Mouse (Mus musculus) lung, postnatal 0 days (tissue): Measurements from ENCODE around the gene Fam178b. TPM values are rescaled to one million over a fixed set of nuclear protein-coding genes. Genes with fewer than 3 reads are reported as not detected.

Experiments used
- ATAC-seq: fragments of 200-750 bp; cut with Nextera tagmentation; 2 replicates; pipeline ENCODE4 v1.8.0; 2017; ENCODE audit warnings: moderate library complexity
- DNase-seq: peaks from one replicate; pipeline ENCODE4 v3.0.0-alpha.2; 2016; ENCODE audit warnings: low spot score
- H3K27ac ChIP-seq: fragments of 300-500 bp; sonication (generic); 2 replicates; pipeline ENCODE4 v1.5.1; 2014; ENCODE audit warnings: antibody characterized with exemption, mild to moderate bottlenecking, low read length, mixed read lengths
- H3K27me3 ChIP-seq: fragments of 300-500 bp; sonication (generic); replicated peaks from 2 replicates; pipeline ENCODE4 v1.6.1; 2014; ENCODE audit warnings: low read length, mixed read lengths; ENCODE audit not compliant: insufficient read depth
- H3K36me3 ChIP-seq: fragments of 300-500 bp; sonication (generic); 2 replicates; pipeline ENCODE4 v1.6.1; 2014; ENCODE audit warnings: low read length, mixed read lengths; ENCODE audit not compliant: insufficient read depth
- H3K4me1 ChIP-seq: fragments of 300-500 bp; sonication (generic); 2 replicates; pipeline ENCODE4 v1.6.1; 2014; ENCODE audit warnings: antibody characterized with exemption, low read depth, low read length, mixed read lengths; ENCODE audit not compliant: insufficient read depth
- H3K4me2 ChIP-seq: fragments of 300-500 bp; sonication (generic); replicated peaks from 2 replicates; pipeline ENCODE4 v1.6.1; 2014; ENCODE audit warnings: low read depth, mild to moderate bottlenecking, low read length, moderate library complexity, mixed read lengths
- H3K4me3 ChIP-seq: fragments of 300-500 bp; sonication (generic); 2 replicates; pipeline ENCODE4 v1.5.1; 2014; ENCODE audit warnings: low read depth, low read length
- H3K9ac ChIP-seq: fragments of 300-500 bp; sonication (generic); replicated peaks from 2 replicates; pipeline ENCODE4 v1.6.1; 2014; ENCODE audit warnings: low read depth, mild to moderate bottlenecking
- H3K9me3 ChIP-seq: fragments of 300-500 bp; sonication (generic); 2 replicates; pipeline ENCODE4 v1.6.1; 2016; ENCODE audit warnings: low read length, mixed read lengths
- CTCF ChIP-seq: IDR thresholded peaks from 2 replicates; pipeline ENCODE4 v1.5.1; 2016; ENCODE audit warnings: antibody characterized with exemption, mild to moderate bottlenecking
- EP300 ChIP-seq: IDR thresholded peaks from 2 replicates; pipeline ENCODE4 v1.6.1; 2016; ENCODE audit warnings: antibody characterized with exemption, mild to moderate bottlenecking, control low read depth
- WGBS: fragments of 180-500 bp; shearing (Covaris S2); extraction: QIAGEN DNeasy Blood & Tissue Kit; methylation state at CpG from one replicate; pipeline ENCODE4 v1.1.7; 2014; 5-methylcytosine and 5-hydroxymethylcytosine counted together
- polyA plus RNA-seq: library from polyadenylated mRNA; unstranded; fragments of >200 nt; fragmentation: Nextera tagmentation; extraction: Ambion mirVana; gene quantifications from 2 replicates; pipeline ENCODE4 v1.2.1, GENCODE M21; 2015

Gene Fam178b
- polyA plus RNA-seq, 1 experiment from 2014 or later: 5.1 TPM

- Histone ChIP-seq H3K4me2 (peak overlapping the region; percentile 74), H3K9ac (0 out of 2 replicates have a peak overlapping the region, but pooled peaks have one; percentile 51), H3K27ac (no peak overlapping the region), H3K4me3 (peak overlapping the region; percentile 51), H3K9me3 (no peaks in the 10 kb centered on the region), H3K4me1 (no peaks in the 10 kb centered on the region), H3K27me3 (no peaks in the 10 kb centered on the region), H3K36me3 (peaks cover 19% of the 10 kb centered on the region)
- peak; percentile 28; the same call in 1 of the 2 replicates for TF ChIP-seq CTCF
- no peak for TF ChIP-seq EP300
- no peak for ATAC-seq
- no peak for DNase-seq
- WGBS: 67% methylated on average over 19 of the region's 19 CpGs
These were observed 137.0 kb downstream of the Fam178b start for GRCm38 (mm10) chr1:36545845-36546600.

- WGBS: 77% methylated on average over 2 of the region's 2 CpGs
- TF ChIP-seq EP300 (no peak), CTCF (no peak)
- no peak overlapping the region for H3K4me3 ChIP-seq
- ATAC-seq: no peak
- peaks cover 17% of the 10 kb centered on the region for H3K36me3 ChIP-seq
- H3K4me1 ChIP-seq: no peaks in the 10 kb centered on the region
- no peaks in the 10 kb centered on the region for H3K9me3 ChIP-seq
- no peak for DNase-seq
- no peaks in the 10 kb centered on the region for H3K27me3 ChIP-seq
- no peak overlapping the region for H3K27ac ChIP-seq
- H3K9ac ChIP-seq: no peak overlapping the region
- H3K4me2 ChIP-seq: no peak overlapping the region
These were observed 137.6 kb downstream of the Fam178b start for GRCm38 (mm10) chr1:36545382-36545781.

GRCm38 (mm10) chr1:36542925-36543324 lies 140.1 kb downstream of the Fam178b start:
- Histone ChIP-seq H3K4me1 (no peaks in the 10 kb centered on the region), H3K27me3 (no peaks in the 10 kb centered on the region), H3K4me3 (no peak overlapping the region), H3K9me3 (no peaks in the 10 kb centered on the region), H3K36me3 (peaks cover 11% of the 10 kb centered on the region; the same call in 1 of the 2 replicates), H3K4me2 (no peak overlapping the region), H3K27ac (no peak overlapping the region), H3K9ac (no peak overlapping the region)
- DNase-seq (no peak), ATAC-seq (no peak)
- TF ChIP-seq CTCF (no peak), EP300 (no peak)
- WGBS: 88% methylated on average over 9 of the region's 9 CpGs

GRCm38 (mm10) chr1:36541844-36542243 lies 141.1 kb downstream of the Fam178b start:
- Histone ChIP-seq H3K36me3 (peaks cover 11% of the 10 kb centered on the region; the same call in 1 of the 2 replicates), H3K27ac (no peak overlapping the region), H3K9ac (no peak overlapping the region), H3K27me3 (no peaks in the 10 kb centered on the region), H3K4me3 (no peak overlapping the region), H3K4me1 (no peaks in the 10 kb centered on the region), H3K9me3 (no peaks in the 10 kb centered on the region), H3K4me2 (no peak overlapping the region)
- WGBS: 96% methylated on average over 16 of the region's 16 CpGs
- no peak for ATAC-seq
- TF ChIP-seq CTCF (no peak), EP300 (no peak)
- DNase-seq: no peak

- DNase-seq: no peak
- H3K27ac ChIP-seq: no peak overlapping the region
- ATAC-seq: no peak
- TF ChIP-seq EP300 (no peak), CTCF (no peak)
- WGBS: 90% methylated on average over 12 of the region's 12 CpGs
- no peak overlapping the region for H3K4me2 ChIP-seq
- H3K27me3 ChIP-seq: no peaks in the 10 kb centered on the region
- no peaks in the 10 kb centered on the region; the same call in 1 of the 2 replicates for H3K4me1 ChIP-seq
- H3K4me3 ChIP-seq: no peak overlapping the region
- H3K9me3 ChIP-seq: no peaks in the 10 kb centered on the region
- H3K36me3 ChIP-seq: peaks cover 11% of the 10 kb centered on the region; the same call in 1 of the 2 replicates
- no peak overlapping the region for H3K9ac ChIP-seq
These were observed 142.2 kb downstream of the Fam178b start for GRCm38 (mm10) chr1:36540807-36541206.

- no peaks in the 10 kb centered on the region for H3K9me3 ChIP-seq
- no peak overlapping the region for H3K27ac ChIP-seq
- TF ChIP-seq CTCF (no peak), EP300 (no peak)
- no peaks in the 10 kb centered on the region for H3K27me3 ChIP-seq
- no peak overlapping the region for H3K4me2 ChIP-seq
- no peak overlapping the region for H3K9ac ChIP-seq
- no peak overlapping the region for H3K4me3 ChIP-seq
- H3K4me1 ChIP-seq: peaks cover 3% of the 10 kb centered on the region; the same call in 1 of the 2 replicates
- no peak for DNase-seq
- peaks cover 11% of the 10 kb centered on the region; the same call in 1 of the 2 replicates for H3K36me3 ChIP-seq
- ATAC-seq: no peak
- WGBS: 82% methylated on average over 11 of the region's 11 CpGs
These were observed 142.9 kb downstream of the Fam178b start for GRCm38 (mm10) chr1:36540132-36540531.
